Comparison of ENCODE assay signal across 26 mouse cellular contexts in genomic region chr12:81223276-81223675, GRCm38 (mm10).
"Had no signal": no experiment of that assay in that cellular context is flagged by ENCODE, and none has a peak within 500 bp of the region (broad histone marks: within the 10 kb centered on the region; RNA-seq: fewer than 3 reads in every experiment).

No protein-coding gene starts in this region.

- H3K4me3 ChIP-seq: embryonic facial prominence, embryonic 10.5 days; embryonic facial prominence, embryonic 12.5 days; embryonic facial prominence, embryonic 13.5 days; embryonic facial prominence, embryonic 15.5 days; erythroblast, embryonic 14.5 days; forebrain, embryonic 10.5 days; forebrain, embryonic 12.5 days; forebrain, embryonic 13.5 days; forebrain, embryonic 15.5 days; gastrocnemius, adult 2 months; heart, adult 2 months had no signal

- H3K9me3 ChIP-seq: embryonic facial prominence, embryonic 10.5 days; embryonic facial prominence, embryonic 12.5 days; embryonic facial prominence, embryonic 13.5 days; embryonic facial prominence, embryonic 15.5 days; forebrain, embryonic 10.5 days; forebrain, embryonic 12.5 days; forebrain, embryonic 13.5 days; forebrain, embryonic 15.5 days had no signal

- H3K36me3 ChIP-seq: embryonic facial prominence, embryonic 10.5 days; embryonic facial prominence, embryonic 12.5 days; embryonic facial prominence, embryonic 13.5 days; embryonic facial prominence, embryonic 15.5 days; forebrain, embryonic 10.5 days; forebrain, embryonic 12.5 days; forebrain, embryonic 15.5 days had no signal

- H3K27ac ChIP-seq: embryonic facial prominence, embryonic 10.5 days; embryonic facial prominence, embryonic 12.5 days; embryonic facial prominence, embryonic 13.5 days; embryonic facial prominence, embryonic 15.5 days; forebrain, embryonic 10.5 days; forebrain, embryonic 12.5 days; forebrain, embryonic 13.5 days; forebrain, embryonic 15.5 days; gastrocnemius, adult 2 months; heart, adult 2 months had no signal

- DNase-seq: cerebellum, adult 2 months; cerebellum, adult 8-10 months; cerebellum, adult 9-10 months; cerebellum, adult 9-11 months; cerebellum, postnatal 10 days; cerebellum, postnatal 14 days; cerebellum, postnatal 25 days; cerebellum, postnatal 36 days; embryo, embryonic 11 days; forebrain, postnatal 0 days; gastrocnemius, adult 2 months; gastrocnemius, postnatal 10 days; gastrocnemius, postnatal 14 days; gastrocnemius, postnatal 25 days; gastrocnemius, postnatal 36 days; heart, adult 18-20 months; heart, adult 2 months had no signal

- H3K27me3 ChIP-seq: embryonic facial prominence, embryonic 12.5 days; embryonic facial prominence, embryonic 13.5 days; embryonic facial prominence, embryonic 15.5 days; forebrain, embryonic 12.5 days; forebrain, embryonic 13.5 days; forebrain, embryonic 15.5 days had no signal
